Mouse (Mus musculus) left cerebral cortex, adult 11 months (tissue): ENCODE results near the gene Ola1.
A peak's percentile ranks its signal among the peaks of the same experiment; 100 is the strongest.

Source experiments
- DNase-seq: peaks from one replicate; pipeline ENCODE4 v3.0.0; 2022; ENCODE audit warnings: low spot score

Ola1 gene

GRCm38 (mm10) chr2:73146111-73146510 lies 72.6 kb downstream of the Ola1 start:
- no peak for DNase-seq

- no peak for DNase-seq
Observed at GRCm38 (mm10) chr2:73143732-73144131, 75.0 kb downstream of the Ola1 start.

GRCm38 (mm10) chr2:73142832-73143470 lies 75.8 kb downstream of the Ola1 start:
- DNase-seq: no peak

- no peak for DNase-seq
Observed at GRCm38 (mm10) chr2:73132897-73133296, 85.8 kb downstream of the Ola1 start.

- no peak for DNase-seq
Observed at GRCm38 (mm10) chr2:73127686-73128085, 91.0 kb downstream of the Ola1 start.

- peak; percentile 11 for DNase-seq
Observed at GRCm38 (mm10) chr2:73118781-73119180, 99.9 kb downstream of the Ola1 start.

GRCm38 (mm10) chr2:73107089-73107488 lies 111.6 kb downstream of the Ola1 start:
- no peak for DNase-seq

- no peak for DNase-seq
Observed at GRCm38 (mm10) chr2:73096491-73096890, 122.2 kb downstream of the Ola1 start.

- DNase-seq: no peak
Observed at GRCm38 (mm10) chr2:73095300-73095699, 123.4 kb downstream of the Ola1 start.

- DNase-seq: no peak
Observed at GRCm38 (mm10) chr2:73093032-73093431, 125.7 kb downstream of the Ola1 start.

- no peak for DNase-seq
Observed at GRCm38 (mm10) chr2:73091302-73091701, 127.4 kb downstream of the Ola1 start.

- DNase-seq: no peak
Observed at GRCm38 (mm10) chr2:73087641-73088040, 131.1 kb downstream of the Ola1 start.

GRCm38 (mm10) chr2:73085669-73086304 lies 132.9 kb downstream of the Ola1 start:
- DNase-seq: peak; percentile 14

GRCm38 (mm10) chr2:73082476-73082875 lies 136.2 kb downstream of the Ola1 start:
- no peak for DNase-seq

GRCm38 (mm10) chr2:73081861-73082260 lies 136.9 kb downstream of the Ola1 start:
- DNase-seq: no peak

GRCm38 (mm10) chr2:73080084-73080483 lies 138.6 kb downstream of the Ola1 start:
- no peak for DNase-seq

- no peak for DNase-seq
Observed at GRCm38 (mm10) chr2:73079311-73079710, 139.4 kb downstream of the Ola1 start.

GRCm38 (mm10) chr2:73073811-73074472 lies 144.8 kb downstream of the Ola1 start:
- DNase-seq: no peak

GRCm38 (mm10) chr2:73071201-73071600 lies 147.5 kb downstream of the Ola1 start:
- DNase-seq: no peak

GRCm38 (mm10) chr2:73070449-73071076 lies 148.2 kb downstream of the Ola1 start:
- no peak for DNase-seq

- no peak for DNase-seq
Observed at GRCm38 (mm10) chr2:73069223-73069825, 149.4 kb downstream of the Ola1 start.
